Mouse (Mus musculus): ENCODE measurements around the gene Chmp2a.
A peak's percentile ranks its signal among the peaks of the same experiment; 100 is the strongest.

GRCm38 (mm10) chr7:13046084-13046483, 11.5 kb upstream of the Chmp2a start:
- no peak for TF ChIP-seq POLR2A (IDR thresholded peaks at IDR 0.05; ENCODE audit: borderline replicate concordance, insufficient read depth, low read length)
- peak; percentile 69 for TF ChIP-seq CTCF (IDR thresholded peaks at IDR 0.05; ENCODE audit: borderline replicate concordance, insufficient read depth, low read depth, low read length)
